ENCODE assay signal across 26 mouse cellular contexts in genomic region chr7:80195146-80195545, GRCm38 (mm10). TPM values are rescaled to one million over a fixed set of nuclear protein-coding genes. Genes with fewer than 3 reads are reported as not detected.
DNase-seq lines count a peak whose midpoint lies in the region; ATAC-seq and TF ChIP-seq lines count a peak whose summit lies in the region.
"Had no signal": no experiment of that assay in that cellular context is flagged by ENCODE, and none has a peak within 500 bp of the region (broad histone marks: within the 10 kb centered on the region; RNA-seq: fewer than 3 reads in every experiment).

No protein-coding gene starts in this region.

- H3K27ac ChIP-seq in hindbrain, embryonic 13.5 days: 0 out of 2 replicates have a peak overlapping the region, but pooled peaks have one; percentile 35
- no peak overlapping the region for H3K27ac ChIP-seq in hindbrain, postnatal 0 days
- H3K27ac ChIP-seq in liver, embryonic 13.5 days: peak overlapping the region; percentile 100
- H3K27ac ChIP-seq in stomach, postnatal 0 days (replicated peaks): 0 out of 2 replicates have a peak overlapping the region, but pooled peaks have one; percentile 18
- no peak overlapping the region for H3K27ac ChIP-seq in embryonic facial prominence, embryonic 10.5 days (replicated peaks)
- H3K27ac ChIP-seq: limb, embryonic 13.5 days; macrophage had no signal

- no peak overlapping the region for H3K9ac ChIP-seq in hindbrain, embryonic 13.5 days
- H3K9ac ChIP-seq in hindbrain, postnatal 0 days (replicated peaks; ENCODE audit: low read length): no peak overlapping the region
- H3K9ac ChIP-seq in liver, embryonic 13.5 days: peak overlapping the region; percentile 41
- no peak overlapping the region for H3K9ac ChIP-seq in stomach, postnatal 0 days (ENCODE audit: low read length)
- H3K9ac ChIP-seq: embryonic facial prominence, embryonic 15.5 days; limb, embryonic 13.5 days had no signal

- H3K9me3 ChIP-seq in hindbrain, embryonic 13.5 days: no peaks in the 10 kb centered on the region
- H3K9me3 ChIP-seq in hindbrain, postnatal 0 days (ENCODE audit: low read length): no peaks in the 10 kb centered on the region
- no peaks in the 10 kb centered on the region for H3K9me3 ChIP-seq in erythroblast, embryonic 14.5 days (ENCODE audit: control insufficient read depth, low read length)
- no peaks in the 10 kb centered on the region for H3K9me3 ChIP-seq in liver, embryonic 13.5 days (replicated peaks)
- no peaks in the 10 kb centered on the region for H3K9me3 ChIP-seq in stomach, postnatal 0 days (ENCODE audit: control insufficient read depth, low read length)
- no peaks in the 10 kb centered on the region for H3K9me3 ChIP-seq in embryonic facial prominence, embryonic 10.5 days
- H3K9me3 ChIP-seq: embryonic facial prominence, embryonic 15.5 days; limb, embryonic 13.5 days; midbrain, embryonic 13.5 days had no signal

- H3K4me1 ChIP-seq in hindbrain, embryonic 13.5 days (replicated peaks): peaks cover 76% of the 10 kb centered on the region
- H3K4me1 ChIP-seq in hindbrain, postnatal 0 days (ENCODE audit: insufficient read depth, low read length): peaks cover 35% of the 10 kb centered on the region
- peaks cover 88% of the 10 kb centered on the region for H3K4me1 ChIP-seq in erythroblast, embryonic 14.5 days (ENCODE audit: control insufficient read depth)
- H3K4me1 ChIP-seq in liver, embryonic 13.5 days (replicated peaks): peaks cover 91% of the 10 kb centered on the region
- H3K4me1 ChIP-seq in stomach, postnatal 0 days (replicated peaks; ENCODE audit: control insufficient read depth, insufficient read depth): peaks cover 18% of the 10 kb centered on the region
- peaks cover 55% of the 10 kb centered on the region for H3K4me1 ChIP-seq in embryonic facial prominence, embryonic 10.5 days

- H3K27me3 ChIP-seq in hindbrain, embryonic 13.5 days: 0 out of 2 replicates have a peak, but pooled peaks cover 3% of the 10 kb centered on the region
- H3K27me3 ChIP-seq in hindbrain, postnatal 0 days (ENCODE audit: insufficient read depth, low read length): no peaks in the 10 kb centered on the region
- no peaks in the 10 kb centered on the region for H3K27me3 ChIP-seq in erythroblast, embryonic 14.5 days (ENCODE audit: control insufficient read depth)
- no peaks in the 10 kb centered on the region for H3K27me3 ChIP-seq in liver, embryonic 13.5 days
- no peaks in the 10 kb centered on the region for H3K27me3 ChIP-seq in stomach, postnatal 0 days (ENCODE audit: control insufficient read depth, insufficient read depth, low read length)
- H3K27me3 ChIP-seq in embryonic facial prominence, embryonic 10.5 days (replicated peaks; ENCODE audit: low read depth, poor library complexity, severe bottlenecking): no peaks in the 10 kb centered on the region
- H3K27me3 ChIP-seq: embryonic facial prominence, embryonic 15.5 days; limb, embryonic 13.5 days; midbrain, embryonic 13.5 days had no signal

- no peak for TF ChIP-seq CTCF in hindbrain, postnatal 0 days (IDR thresholded peaks at IDR 0.05; ENCODE audit: low read depth)
- no peak for TF ChIP-seq CTCF in stomach, postnatal 0 days (IDR thresholded peaks at IDR 0.05; ENCODE audit: low read depth)

- DNase-seq in hindbrain, postnatal 0 days (ENCODE audit: low spot score): no peak
- DNase-seq in liver, embryonic 13.5 days: no peak
- DNase-seq in stomach, postnatal 0 days (ENCODE audit: low spot score): no peak
- no peak for DNase-seq in frontal cortex, postnatal 36 days (ENCODE audit: low spot score in 2 of 2)
- no peak for DNase-seq in embryonic facial prominence, embryonic 10.5 days (ENCODE audit: low spot score)
- DNase-seq: adrenal gland, postnatal 14 days; cerebellum, adult 11-12 months; cerebellum, postnatal 14 days; gastrocnemius, postnatal 14 days; heart, postnatal 14 days; kidney, adult 9 months; kidney, postnatal 10 days; lung, adult 2 months; lung, postnatal 10 days; right cerebral cortex, postnatal 4 days; thymus, adult 2 months; thymus, postnatal 4 days had no signal

- no peak for ATAC-seq in hindbrain, embryonic 13.5 days (ENCODE audit: low FRiP score)
- ATAC-seq in hindbrain, postnatal 0 days: no peak
- peak; percentile 26 for ATAC-seq in liver, embryonic 13.5 days (ENCODE audit: low read depth)
- no peak for ATAC-seq in stomach, postnatal 0 days (ENCODE audit: low FRiP score, low TSS enrichment)
- ATAC-seq: intestine, postnatal 0 days; midbrain, embryonic 13.5 days had no signal

- 0 out of 2 replicates have a peak overlapping the region, but pooled peaks have one; percentile 21 for H3K4me2 ChIP-seq in hindbrain, embryonic 13.5 days
- no peak overlapping the region for H3K4me2 ChIP-seq in hindbrain, postnatal 0 days (ENCODE audit: low read depth, low read length)
- peak overlapping the region; percentile 12 for H3K4me2 ChIP-seq in liver, embryonic 13.5 days
- no peak overlapping the region for H3K4me2 ChIP-seq in stomach, postnatal 0 days (replicated peaks; ENCODE audit: low read depth)
- H3K4me2 ChIP-seq: embryonic facial prominence, embryonic 15.5 days; limb, embryonic 13.5 days had no signal

- TF ChIP-seq EP300 in stomach, postnatal 0 days (optimal IDR thresholded peaks at IDR 0.05): no peak

- 96% methylated on average over 5 of the region's 5 CpGs for WGBS in hindbrain, embryonic 13.5 days
- WGBS in hindbrain, postnatal 0 days: 89% methylated on average over 5 of the region's 5 CpGs
- WGBS in liver, embryonic 13.5 days (ENCODE audit: insufficient replicate concordance): 46% methylated on average over 5 of the region's 5 CpGs
- 92% methylated on average over 5 of the region's 5 CpGs for WGBS in stomach, postnatal 0 days
- WGBS in embryonic facial prominence, embryonic 10.5 days: 89% methylated on average over 5 of the region's 5 CpGs

- no peak overlapping the region for H3K4me3 ChIP-seq in hindbrain, embryonic 13.5 days
- no peak overlapping the region for H3K4me3 ChIP-seq in hindbrain, postnatal 0 days (ENCODE audit: low read length)
- peak overlapping the region; percentile 5 for H3K4me3 ChIP-seq in erythroblast, embryonic 14.5 days (replicated peaks)
- H3K4me3 ChIP-seq in liver, embryonic 13.5 days (replicated peaks): no peak overlapping the region
- H3K4me3 ChIP-seq in stomach, postnatal 0 days (ENCODE audit: low read depth, low read length): no peak overlapping the region
- H3K4me3 ChIP-seq in embryonic facial prominence, embryonic 10.5 days: no peak overlapping the region
- H3K4me3 ChIP-seq: embryonic facial prominence, embryonic 15.5 days; limb, embryonic 13.5 days; midbrain, embryonic 13.5 days had no signal

- no peaks in the 10 kb centered on the region for H3K36me3 ChIP-seq in hindbrain, embryonic 13.5 days
- H3K36me3 ChIP-seq in hindbrain, postnatal 0 days (ENCODE audit: insufficient read depth, low read length): no peaks in the 10 kb centered on the region
- H3K36me3 ChIP-seq in erythroblast, embryonic 14.5 days (ENCODE audit: control insufficient read depth): peaks cover 40% of the 10 kb centered on the region
- peaks cover 4% of the 10 kb centered on the region for H3K36me3 ChIP-seq in liver, embryonic 13.5 days
- H3K36me3 ChIP-seq in stomach, postnatal 0 days (ENCODE audit: control insufficient read depth, insufficient read depth, low read length): no peaks in the 10 kb centered on the region
- H3K36me3 ChIP-seq in embryonic facial prominence, embryonic 10.5 days (replicated peaks): no peaks in the 10 kb centered on the region
- H3K36me3 ChIP-seq: embryonic facial prominence, embryonic 15.5 days; limb, embryonic 13.5 days; midbrain, embryonic 13.5 days had no signal

RNA-seq across cellular contexts. Expression of gene Sema4b, which starts 8.5 kb away (rescaled TPM):
- polyA plus RNA-seq in hindbrain, embryonic 13.5 days (2015; fragmentation: Nextera tagmentation; extraction: Ambion mirVana): 23.9 and 26.5 TPM in 2 replicates
- 47.5 and 49.5 TPM in 2 replicates for total RNA-seq in hindbrain, postnatal 0 days (2014; rRNA removed)
- 26.6 and 28.1 TPM in 2 replicates for polyA plus RNA-seq in hindbrain, postnatal 0 days (2015; fragmentation: Nextera tagmentation; extraction: Ambion mirVana)
- 3.1 and 3.2 TPM in 2 replicates for polyA plus RNA-seq in erythroblast, embryonic 14.5 days (2012)
- 13.1 and 14.1 TPM in 2 replicates for polyA plus RNA-seq in liver, embryonic 13.5 days (2015; fragmentation: Nextera tagmentation; extraction: Ambion mirVana)
- polyA plus RNA-seq in stomach, postnatal 0 days (2015; fragmentation: Nextera tagmentation; extraction: Ambion mirVana): 19.4 and 19.9 TPM in 2 replicates
- polyA plus RNA-seq in embryonic facial prominence, embryonic 10.5 days (2016; fragmentation: Nextera tagmentation; extraction: Ambion mirVana): 11.4 and 11.9 TPM in 2 replicates

RNA-seq across cellular contexts. Expression of gene Cib1, which starts 37.5 kb away (rescaled TPM):
- 35.0 and 38.1 TPM in 2 replicates for polyA plus RNA-seq in hindbrain, embryonic 13.5 days (2015; fragmentation: Nextera tagmentation; extraction: Ambion mirVana)
- 33.5 and 34.1 TPM in 2 replicates for total RNA-seq in hindbrain, postnatal 0 days (2014; rRNA removed)
- polyA plus RNA-seq in hindbrain, postnatal 0 days (2015; fragmentation: Nextera tagmentation; extraction: Ambion mirVana): 49.9 and 55.6 TPM in 2 replicates
- 9.1 and 10.7 TPM in 2 replicates for polyA plus RNA-seq in erythroblast, embryonic 14.5 days (2012)
- 91.0 and 102 TPM in 2 replicates for polyA plus RNA-seq in liver, embryonic 13.5 days (2015; fragmentation: Nextera tagmentation; extraction: Ambion mirVana)
- polyA plus RNA-seq in stomach, postnatal 0 days (2015; fragmentation: Nextera tagmentation; extraction: Ambion mirVana): 187 and 189 TPM in 2 replicates
- polyA plus RNA-seq in embryonic facial prominence, embryonic 10.5 days (2016; fragmentation: Nextera tagmentation; extraction: Ambion mirVana): 67.4 and 70.8 TPM in 2 replicates

RNA-seq across cellular contexts. Expression of gene Gdpgp1, which starts 37.5 kb away (rescaled TPM):
- 4.1 and 5.3 TPM in 2 replicates for polyA plus RNA-seq in hindbrain, embryonic 13.5 days (2015; fragmentation: Nextera tagmentation; extraction: Ambion mirVana)
- 5.5 and 6.8 TPM in 2 replicates for total RNA-seq in hindbrain, postnatal 0 days (2014; rRNA removed)
- polyA plus RNA-seq in hindbrain, postnatal 0 days (2015; fragmentation: Nextera tagmentation; extraction: Ambion mirVana): 2.3 and 2.8 TPM in 2 replicates
- 0.06 and 0.17 TPM in 2 replicates for polyA plus RNA-seq in erythroblast, embryonic 14.5 days (2012)
- polyA plus RNA-seq in liver, embryonic 13.5 days (2015; fragmentation: Nextera tagmentation; extraction: Ambion mirVana): 2.4 and 3.0 TPM in 2 replicates
- polyA plus RNA-seq in stomach, postnatal 0 days (2015; fragmentation: Nextera tagmentation; extraction: Ambion mirVana): 2.9 and 3.2 TPM in 2 replicates
- polyA plus RNA-seq in embryonic facial prominence, embryonic 10.5 days (2016; fragmentation: Nextera tagmentation; extraction: Ambion mirVana): 6.6 and 6.7 TPM in 2 replicates

RNA-seq across cellular contexts. Expression of gene Ttll13, which starts 51.0 kb away (rescaled TPM):
- 1.7 and 2.1 TPM in 2 replicates for polyA plus RNA-seq in hindbrain, embryonic 13.5 days (2015; fragmentation: Nextera tagmentation; extraction: Ambion mirVana)
- total RNA-seq in hindbrain, postnatal 0 days (2014; rRNA removed): 0.61 and 0.73 TPM in 2 replicates
- 1.8 and 2.7 TPM in 2 replicates for polyA plus RNA-seq in hindbrain, postnatal 0 days (2015; fragmentation: Nextera tagmentation; extraction: Ambion mirVana)
- polyA plus RNA-seq in erythroblast, embryonic 14.5 days (2012): 0.06 and 0.42 TPM in 2 replicates
- 0.23 and 0.72 TPM in 2 replicates for polyA plus RNA-seq in liver, embryonic 13.5 days (2015; fragmentation: Nextera tagmentation; extraction: Ambion mirVana)
- polyA plus RNA-seq in stomach, postnatal 0 days (2015; fragmentation: Nextera tagmentation; extraction: Ambion mirVana): 1.2 TPM in 2 replicates
- 0.57 and 0.89 TPM in 2 replicates for polyA plus RNA-seq in embryonic facial prominence, embryonic 10.5 days (2016; fragmentation: Nextera tagmentation; extraction: Ambion mirVana)
- total RNA-seq: granulocyte monocyte progenitor cell, adult 5-6 weeks; monocyte, adult 5-6 weeks had no signal

Comparison
In these comparisons a context has a peak if more than half of its experiments do, and no peak if none do; other contexts are left out.
1. H3K27ac ChIP-seq: peak in hindbrain, embryonic 13.5 days (single experiment), liver, embryonic 13.5 days (single experiment) and stomach, postnatal 0 days (single experiment); none in hindbrain, postnatal 0 days (single experiment) and embryonic facial prominence, embryonic 10.5 days (single experiment).
2. H3K4me2 ChIP-seq: peak in hindbrain, embryonic 13.5 days (single experiment) and liver, embryonic 13.5 days (single experiment); none in hindbrain, postnatal 0 days (single experiment) and stomach, postnatal 0 days (single experiment).